Mouse (Mus musculus) heart, embryonic 13.5 days (tissue): ENCODE results near the gene Clasp2. TPM values are rescaled to one million over a fixed set of nuclear protein-coding genes. Genes with fewer than 3 reads are reported as not detected.

Experiments
- ATAC-seq: fragments of 200-750 bp; cut with Nextera tagmentation; 2 replicates; pipeline ENCODE4 v1.8.0; 2017; ENCODE audit warnings: moderate TSS enrichment; ENCODE audit not compliant: insufficient number of reproducible peaks, low FRiP score, low TSS enrichment; ENCODE audit errors: extremely low read depth
- H3K27ac ChIP-seq: fragments of 300-500 bp; sonication (generic); replicated peaks from 2 replicates; pipeline ENCODE4 v1.5.1; 2015; ENCODE audit warnings: moderate library complexity, mild to moderate bottlenecking, inconsistent platforms
- H3K27me3 ChIP-seq: fragments of 300-500 bp; sonication (generic); replicated peaks from 2 replicates; pipeline ENCODE4 v1.6.1; 2015; ENCODE audit warnings: mild to moderate bottlenecking, inconsistent platforms
- H3K36me3 ChIP-seq: fragments of 300-500 bp; sonication (generic); 2 replicates; pipeline ENCODE4 v1.6.1; 2015; ENCODE audit warnings: mild to moderate bottlenecking, inconsistent platforms
- H3K4me1 ChIP-seq: fragments of 300-500 bp; sonication (generic); 2 replicates; pipeline ENCODE4 v1.6.1; 2015; ENCODE audit warnings: inconsistent platforms
- H3K4me2 ChIP-seq: fragments of 300-500 bp; sonication (generic); 2 replicates; pipeline ENCODE4 v1.6.1; 2015; ENCODE audit warnings: inconsistent platforms, mild to moderate bottlenecking, moderate library complexity
- H3K4me3 ChIP-seq: fragments of 300-500 bp; sonication (generic); 2 replicates; pipeline ENCODE4 v1.5.1; 2015; ENCODE audit warnings: moderate library complexity, mild to moderate bottlenecking, inconsistent platforms
- H3K9ac ChIP-seq: fragments of 300-500 bp; sonication (generic); 2 replicates; pipeline ENCODE4 v1.6.1; 2015; ENCODE audit warnings: inconsistent platforms, mild to moderate bottlenecking, moderate library complexity
- H3K9me3 ChIP-seq: fragments of 300-500 bp; sonication (generic); 2 replicates; pipeline ENCODE4 v1.6.1; 2016; ENCODE audit warnings: inconsistent platforms
- WGBS: fragments of 180-500 bp; shearing (Covaris S2); methylation state at CpG from one replicate; pipeline ENCODE4 v1.1.7; 2015; ENCODE audit warnings: mixed read lengths; 5-methylcytosine and 5-hydroxymethylcytosine counted together
- polyA plus RNA-seq: library from polyadenylated mRNA; unstranded; fragments of >200 nt; fragmentation: Nextera tagmentation; extraction: Ambion mirVana; gene quantifications from 2 replicates; pipeline ENCODE4 v1.2.1, GENCODE M21; 2015

Gene Clasp2
- polyA plus RNA-seq, 1 experiment from 2014 or later, result 20.3 TPM

- peak overlapping the region; percentile 99 for H3K4me3 ChIP-seq
- H3K9me3 ChIP-seq, result no peaks in the 10 kb centered on the region
- H3K36me3 ChIP-seq, result no peaks in the 10 kb centered on the region
- peaks cover 54% of the 10 kb centered on the region for H3K4me1 ChIP-seq
- under 1% methylated on average over 8 of the region's 8 CpGs for WGBS
- no peak for ATAC-seq
- peak overlapping the region; percentile 99 for H3K9ac ChIP-seq
- H3K4me2 ChIP-seq, result peak overlapping the region; percentile 90
- no peaks in the 10 kb centered on the region for H3K27me3 ChIP-seq
- peak overlapping the region; percentile 93 for H3K27ac ChIP-seq
Measured at GRCm38 (mm10) chr9:113932100-113932470, 190.8 kb downstream of the Clasp2 start.

- 10% methylated on average over 11 of the region's 11 CpGs for WGBS
- Histone ChIP-seq H3K9me3 (no peaks in the 10 kb centered on the region), H3K4me2 (peak overlapping the region; percentile 90), H3K27ac (peak overlapping the region; percentile 93), H3K4me1 (peaks cover 56% of the 10 kb centered on the region), H3K36me3 (no peaks in the 10 kb centered on the region), H3K27me3 (no peaks in the 10 kb centered on the region), H3K9ac (peak overlapping the region; percentile 99), H3K4me3 (peak overlapping the region; percentile 99)
- ATAC-seq, result no peak
Measured at GRCm38 (mm10) chr9:113932501-113932900, 191.2 kb downstream of the Clasp2 start.

GRCm38 (mm10) chr9:113935638-113936037, 194.4 kb downstream of the Clasp2 start:
- Histone ChIP-seq H3K4me1 (peaks cover 72% of the 10 kb centered on the region), H3K27me3 (no peaks in the 10 kb centered on the region), H3K4me2 (no peak overlapping the region), H3K27ac (no peak overlapping the region), H3K4me3 (no peak overlapping the region), H3K9ac (peak overlapping the region; percentile 44; the same call in 1 of the 2 replicates), H3K9me3 (no peaks in the 10 kb centered on the region), H3K36me3 (no peaks in the 10 kb centered on the region)
- no peak for ATAC-seq
- 59% methylated on average over 5 of the region's 5 CpGs for WGBS

- Histone ChIP-seq H3K4me2 (no peak overlapping the region), H3K4me1 (peaks cover 67% of the 10 kb centered on the region), H3K36me3 (no peaks in the 10 kb centered on the region), H3K9me3 (no peaks in the 10 kb centered on the region), H3K27ac (no peak overlapping the region), H3K9ac (no peak overlapping the region), H3K27me3 (no peaks in the 10 kb centered on the region), H3K4me3 (no peak overlapping the region)
- WGBS, result 79% methylated on average over 9 of the region's 9 CpGs
- no peak for ATAC-seq
Measured at GRCm38 (mm10) chr9:113939063-113939850, 198.0 kb downstream of the Clasp2 start.

GRCm38 (mm10) chr9:113941103-113941805, 200.0 kb downstream of the Clasp2 start:
- H3K4me2 ChIP-seq, result no peak overlapping the region; the same call in 1 of the 2 replicates
- H3K4me1 ChIP-seq, result peaks cover 47% of the 10 kb centered on the region
- no peaks in the 10 kb centered on the region for H3K9me3 ChIP-seq
- H3K9ac ChIP-seq, result no peak overlapping the region
- ATAC-seq, result no peak
- peaks cover 15% of the 10 kb centered on the region for H3K36me3 ChIP-seq
- H3K4me3 ChIP-seq, result no peak overlapping the region
- H3K27ac ChIP-seq, result no peak overlapping the region
- H3K27me3 ChIP-seq, result no peaks in the 10 kb centered on the region
- WGBS, result 91% methylated on average over 3 of the region's 3 CpGs

GRCm38 (mm10) chr9:113943372-113943771, 202.1 kb downstream of the Clasp2 start:
- H3K4me3 ChIP-seq, result no peak overlapping the region
- peaks cover 34% of the 10 kb centered on the region for H3K36me3 ChIP-seq
- H3K9me3 ChIP-seq, result no peaks in the 10 kb centered on the region
- H3K4me1 ChIP-seq, result peaks cover 33% of the 10 kb centered on the region
- H3K27ac ChIP-seq, result no peak overlapping the region
- no peaks in the 10 kb centered on the region for H3K27me3 ChIP-seq
- H3K9ac ChIP-seq, result no peak overlapping the region
- H3K4me2 ChIP-seq, result no peak overlapping the region
- WGBS, result 87% methylated on average over 1 of the region's 1 CpGs
- no peak for ATAC-seq

GRCm38 (mm10) chr9:113947216-113947615, 205.9 kb downstream of the Clasp2 start:
- no peaks in the 10 kb centered on the region for H3K27me3 ChIP-seq
- H3K4me2 ChIP-seq, result no peak overlapping the region
- H3K36me3 ChIP-seq, result peaks cover 55% of the 10 kb centered on the region
- ATAC-seq, result no peak
- H3K4me3 ChIP-seq, result no peak overlapping the region
- no peaks in the 10 kb centered on the region for H3K9me3 ChIP-seq
- H3K4me1 ChIP-seq, result peaks cover 11% of the 10 kb centered on the region
- 80% methylated on average over 1 of the region's 1 CpGs for WGBS
- H3K9ac ChIP-seq, result no peak overlapping the region
- no peak overlapping the region for H3K27ac ChIP-seq

- H3K9ac ChIP-seq, result no peak overlapping the region
- no peak for ATAC-seq
- H3K4me2 ChIP-seq, result no peak overlapping the region
- no peaks in the 10 kb centered on the region for H3K27me3 ChIP-seq
- peaks cover 81% of the 10 kb centered on the region for H3K36me3 ChIP-seq
- H3K27ac ChIP-seq, result no peak overlapping the region
- 91% methylated on average over 4 of the region's 4 CpGs for WGBS
- no peaks in the 10 kb centered on the region for H3K4me1 ChIP-seq
- no peak overlapping the region for H3K4me3 ChIP-seq
- no peaks in the 10 kb centered on the region for H3K9me3 ChIP-seq
Measured at GRCm38 (mm10) chr9:113957777-113958176, 216.5 kb downstream of the Clasp2 start.

- Histone ChIP-seq H3K9me3 (no peaks in the 10 kb centered on the region), H3K4me1 (no peaks in the 10 kb centered on the region), H3K9ac (no peak overlapping the region), H3K4me3 (no peak overlapping the region), H3K27ac (no peak overlapping the region), H3K4me2 (no peak overlapping the region), H3K36me3 (peaks cover 98% of the 10 kb centered on the region), H3K27me3 (no peaks in the 10 kb centered on the region)
- ATAC-seq, result no peak
Measured at GRCm38 (mm10) chr9:113963718-113964117, 222.4 kb downstream of the Clasp2 start.

GRCm38 (mm10) chr9:113964415-113964814, 223.1 kb downstream of the Clasp2 start:
- no peak overlapping the region for H3K4me3 ChIP-seq
- no peak overlapping the region for H3K9ac ChIP-seq
- H3K4me2 ChIP-seq, result no peak overlapping the region
- H3K36me3 ChIP-seq, result peaks cover 98% of the 10 kb centered on the region
- WGBS, result 91% methylated on average over 8 of the region's 8 CpGs
- H3K27ac ChIP-seq, result no peak overlapping the region
- H3K27me3 ChIP-seq, result no peaks in the 10 kb centered on the region
- no peak for ATAC-seq
- no peaks in the 10 kb centered on the region for H3K9me3 ChIP-seq
- H3K4me1 ChIP-seq, result no peaks in the 10 kb centered on the region

GRCm38 (mm10) chr9:113966838-113967237, 225.6 kb downstream of the Clasp2 start:
- Histone ChIP-seq H3K9me3 (no peaks in the 10 kb centered on the region), H3K9ac (no peak overlapping the region), H3K27ac (no peak overlapping the region), H3K4me3 (no peak overlapping the region), H3K4me1 (no peaks in the 10 kb centered on the region), H3K4me2 (no peak overlapping the region), H3K36me3 (peaks cover 98% of the 10 kb centered on the region), H3K27me3 (no peaks in the 10 kb centered on the region)
- WGBS, result 86% methylated on average over 4 of the region's 4 CpGs
- ATAC-seq, result no peak
